Mouse (Mus musculus) subcutaneous adipose tissue, adult 2 months (tissue): ENCODE data around the gene Tnks2. TPM values are rescaled to one million over a fixed set of nuclear protein-coding genes. Genes with fewer than 3 reads are reported as not detected.

Source experiments
- polyA plus RNA-seq: library from polyadenylated mRNA; depleted of rRNA; stranded (reverse); fragments of >200 nt; gene quantifications from 2 replicates; pipeline ENCODE4 v1.2.3, GENCODE M21; 2012; ENCODE audit warnings: low replicate concordance; rRNA removed

The Tnks2 gene
- polyA plus RNA-seq, result 26.0 and 36.4 TPM in 2 replicates

GRCm38 (mm10) chr19:36833788-36834531, at the start of gene Tnks2:
TSS of gene Tnks2 (plus strand) at chr19:36834232.

GRCm38 (mm10) chr19:36919466-36919865, 85.4 kb downstream of the Tnks2 start, which contains the start of gene Fgfbp3:
TSS of gene Fgfbp3 (minus strand) at chr19:36919615.

GRCm38 (mm10) chr19:36925671-36926552, 91.9 kb downstream of the Tnks2 start, which contains the start of gene Btaf1:
TSS of gene Btaf1 (plus strand) at chr19:36926079.

Other genes starting within 250 kb of the Tnks2 start
- gene Ppp1r3c, start 97.6 kb upstream of the Tnks2 start, polyA plus RNA-seq, result 17.6 and 17.8 TPM in 2 replicates
- 0.97 and 4.6 TPM in 2 replicates for gene Fgfbp3, start 85.4 kb downstream of the Tnks2 start, polyA plus RNA-seq
- 4.5 and 8.1 TPM in 2 replicates for gene Btaf1, start 91.8 kb downstream of the Tnks2 start, polyA plus RNA-seq